Mouse (Mus musculus): ENCODE data around the gene Mast4.
A peak's percentile ranks its signal among the peaks of the same experiment; 100 is the strongest.

Mast4 gene

DNA sequence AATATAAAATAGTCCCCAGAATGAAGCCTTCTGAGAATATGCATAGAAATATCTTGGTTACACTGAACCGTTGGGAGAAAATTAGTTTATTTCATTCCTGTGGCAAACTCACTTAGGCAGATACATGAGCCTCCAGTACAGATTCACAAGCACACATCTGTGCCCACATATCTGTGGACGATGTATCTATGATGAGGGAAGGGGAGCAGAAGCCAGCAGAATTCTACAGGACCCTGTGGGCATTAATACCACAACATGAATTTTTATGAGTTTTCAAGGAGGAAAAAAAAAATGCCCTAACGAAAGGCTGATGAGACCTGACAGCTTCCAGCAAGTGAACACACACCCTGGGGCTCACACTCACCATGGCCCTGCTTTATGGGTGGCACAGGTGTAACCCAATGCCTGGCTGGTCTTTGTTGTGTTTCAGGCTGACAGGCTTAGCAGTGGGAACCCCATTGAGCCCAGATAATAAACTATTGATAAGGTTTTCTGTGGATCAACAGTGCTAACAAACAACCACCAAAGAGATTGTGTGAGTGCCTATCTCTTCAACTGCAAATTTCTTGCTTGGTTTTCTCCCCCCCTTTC is 17.4 kb downstream of the Mast4 start:
- no peak for DNase-seq (ENCODE audit: low read depth, low spot score)

DNA sequence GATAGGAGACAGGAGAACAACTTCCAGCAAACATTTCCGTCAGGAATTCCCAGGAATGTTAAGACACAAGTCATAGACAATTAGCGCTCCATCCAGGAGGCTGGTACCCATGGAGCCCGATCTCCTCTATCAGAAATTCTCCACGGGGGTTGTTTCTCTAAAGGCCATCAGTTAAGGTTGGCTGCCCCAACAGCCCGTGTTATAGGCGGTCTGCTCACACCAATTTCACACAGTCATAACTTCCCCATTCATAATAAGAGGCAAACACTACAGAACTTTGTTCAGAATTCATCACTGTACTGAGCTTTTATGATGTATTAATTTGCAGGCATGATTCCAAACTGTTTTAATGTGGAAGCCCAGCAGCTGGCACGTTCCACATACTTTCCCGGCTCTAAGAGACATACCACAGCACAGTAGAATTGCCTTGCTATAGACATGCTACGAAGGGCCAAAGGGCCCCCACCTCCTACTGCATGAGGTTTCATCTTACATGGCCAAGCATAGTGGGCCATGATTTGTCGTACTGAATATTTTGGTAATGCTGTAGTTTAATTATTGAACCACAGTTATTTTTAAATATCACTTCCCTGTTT is 19.1 kb downstream of the Mast4 start:
- no peak for DNase-seq (ENCODE audit: low read depth, low spot score)

DNA sequence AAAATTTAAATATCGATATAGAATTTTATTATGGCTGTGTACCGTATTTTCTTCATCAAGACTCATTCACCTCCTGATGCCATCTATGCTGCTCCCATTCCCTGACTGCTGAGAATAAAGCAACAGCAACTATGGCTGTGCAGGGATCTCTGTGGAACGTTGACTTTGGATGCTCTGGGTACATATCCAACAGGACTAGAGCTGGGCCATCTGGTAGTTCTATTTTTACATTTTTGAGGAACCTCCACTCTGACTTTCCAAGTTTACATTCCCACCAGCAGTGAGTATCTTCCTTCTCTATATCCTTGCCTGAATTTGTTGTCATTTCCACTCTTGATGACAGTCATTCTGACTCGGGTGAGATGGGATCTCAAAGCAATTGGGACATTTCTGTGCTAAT is 26.0 kb downstream of the Mast4 start:
- no peak for DNase-seq (ENCODE audit: low read depth, low spot score)

DNA sequence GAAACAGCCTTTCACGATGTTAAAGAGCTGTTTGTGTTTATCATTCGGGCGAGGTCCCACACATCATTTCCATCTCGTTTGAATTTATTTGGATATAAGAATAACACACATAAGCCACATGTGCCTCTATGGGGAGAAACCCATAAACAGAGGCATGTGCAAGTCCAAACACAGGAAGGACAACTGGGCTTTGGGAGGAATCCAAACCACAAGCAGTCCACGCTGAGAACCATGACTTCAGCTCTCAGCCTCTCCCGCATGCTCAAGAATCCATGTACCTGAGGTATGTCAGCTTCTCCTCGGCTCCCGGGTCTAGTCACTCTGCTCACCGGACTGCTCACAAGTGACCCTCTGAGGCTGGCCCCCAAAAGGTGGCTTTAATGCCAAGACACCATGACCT is 30.5 kb downstream of the Mast4 start:
- no peak for DNase-seq (ENCODE audit: low read depth, low spot score)

DNA sequence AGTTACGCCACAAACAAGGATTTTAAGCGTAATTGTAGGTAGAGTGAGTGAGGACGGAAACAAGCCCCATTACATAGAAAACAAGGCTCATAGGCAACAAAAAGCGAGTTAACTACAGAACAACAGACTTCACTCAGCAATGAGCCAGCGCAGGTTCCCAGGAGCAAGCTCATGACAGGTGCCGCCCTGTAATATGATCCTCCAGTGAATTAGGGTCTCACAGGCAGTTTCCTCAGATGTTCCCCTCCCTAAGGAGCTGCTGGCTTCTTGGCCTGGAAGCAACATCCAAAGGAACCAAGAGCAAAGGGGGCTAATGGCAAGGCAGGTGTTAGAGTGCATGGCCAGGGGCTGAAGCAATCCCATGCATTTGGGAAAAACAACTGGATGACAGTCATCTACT is 31.8 kb downstream of the Mast4 start:
- peak; percentile 9 for DNase-seq (ENCODE audit: low read depth, low spot score)

DNA sequence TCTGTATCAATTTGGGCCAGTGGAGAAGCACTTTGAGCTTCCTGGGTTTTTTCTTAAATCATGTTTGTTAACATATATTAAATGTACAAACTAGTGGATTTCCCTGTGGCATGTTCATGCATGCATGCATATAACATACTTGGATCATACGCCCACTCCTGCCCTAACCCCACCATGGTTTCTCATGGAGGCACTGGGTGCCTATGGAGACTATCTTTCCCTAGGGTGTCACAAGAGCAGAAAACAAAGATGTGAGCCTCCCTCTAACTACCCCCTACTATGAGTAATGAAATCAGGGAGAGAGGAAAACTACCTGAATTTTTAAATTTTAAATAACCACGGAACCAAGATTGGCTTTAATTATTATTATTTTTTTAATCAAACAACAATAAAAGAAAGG is 32.2 kb downstream of the Mast4 start:
- no peak for DNase-seq (ENCODE audit: low read depth, low spot score)

DNA sequence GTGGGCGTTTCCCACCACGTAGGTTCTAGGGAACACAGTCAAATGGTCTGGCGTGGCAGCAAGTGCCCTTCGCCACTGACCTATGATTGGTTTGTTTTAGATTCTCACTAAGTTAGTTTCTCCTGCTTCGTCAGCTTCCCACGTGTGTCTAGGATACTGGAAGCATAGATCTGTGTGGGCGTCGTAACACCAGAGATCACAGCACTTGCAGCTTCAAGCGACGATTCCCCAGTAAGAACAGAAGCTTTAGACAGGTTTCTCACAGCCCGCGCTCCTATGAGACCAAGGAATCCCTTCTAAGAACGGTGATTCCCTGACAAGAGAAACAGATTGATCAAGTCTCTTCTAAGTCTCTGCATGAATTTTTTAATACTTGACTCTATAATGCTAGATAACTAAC is 39.9 kb downstream of the Mast4 start:
- DNase-seq (ENCODE audit: low read depth, low spot score) = no peak

DNA sequence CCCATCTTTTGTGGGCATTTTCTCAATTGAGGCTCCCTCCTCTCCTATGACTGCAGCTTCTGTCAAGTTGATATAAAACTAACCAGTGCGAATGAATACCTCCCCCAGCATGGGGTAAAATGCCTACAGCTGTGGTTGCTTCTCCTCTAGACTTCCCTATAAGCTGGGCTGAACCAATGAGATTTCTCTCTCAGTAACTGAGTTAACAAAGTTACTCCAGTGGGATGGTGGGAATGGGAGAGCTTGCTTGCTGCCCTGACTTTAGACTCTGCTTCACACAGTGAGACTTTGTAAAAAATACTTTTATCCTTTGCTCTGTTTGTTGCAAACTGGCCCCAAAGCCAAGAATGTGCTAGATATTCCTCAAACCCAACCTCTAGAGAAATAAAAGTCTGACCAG is 41.2 kb downstream of the Mast4 start:
- DNase-seq (ENCODE audit: low read depth, low spot score) = no peak

DNA sequence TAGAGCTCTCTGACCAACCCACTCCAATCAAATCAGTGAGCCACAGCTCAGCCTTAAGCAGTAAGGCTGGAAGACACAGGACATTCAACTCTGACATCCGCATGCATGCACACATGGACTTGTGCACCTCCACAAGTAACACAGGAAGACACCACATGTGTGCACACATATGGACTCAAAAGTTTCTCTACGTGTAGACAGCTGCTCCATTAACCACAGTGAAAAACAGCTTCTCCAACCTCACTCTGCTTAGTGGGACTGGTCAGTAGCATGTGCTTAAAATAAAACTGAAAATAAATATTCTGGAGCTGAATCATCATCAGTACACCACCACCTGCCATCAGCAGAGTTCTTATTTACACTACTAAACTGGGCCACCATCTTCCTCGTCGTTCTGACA is 43.2 kb downstream of the Mast4 start:
- DNase-seq (ENCODE audit: low read depth, low spot score) = no peak

DNA sequence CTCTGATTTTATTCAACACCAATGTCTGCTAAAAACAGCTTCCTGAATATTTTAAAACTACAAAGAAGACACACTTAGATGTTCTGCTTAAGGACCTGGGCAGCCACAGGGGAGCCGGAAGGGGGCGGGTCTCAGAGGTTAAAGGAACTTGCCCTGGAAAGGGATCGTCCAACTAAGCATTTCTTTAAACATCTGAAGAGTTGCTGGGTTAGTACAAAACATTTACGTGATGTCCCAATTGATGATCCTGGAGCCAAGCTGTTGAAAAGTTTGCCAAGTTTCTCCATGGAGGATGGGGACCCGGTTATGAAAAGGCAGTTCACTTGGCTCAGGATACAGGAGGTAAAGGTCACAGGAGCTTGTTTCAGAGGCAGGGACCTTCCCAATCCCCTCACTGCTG is 48.5 kb downstream of the Mast4 start:
- DNase-seq (ENCODE audit: low read depth, low spot score) = no peak

DNA sequence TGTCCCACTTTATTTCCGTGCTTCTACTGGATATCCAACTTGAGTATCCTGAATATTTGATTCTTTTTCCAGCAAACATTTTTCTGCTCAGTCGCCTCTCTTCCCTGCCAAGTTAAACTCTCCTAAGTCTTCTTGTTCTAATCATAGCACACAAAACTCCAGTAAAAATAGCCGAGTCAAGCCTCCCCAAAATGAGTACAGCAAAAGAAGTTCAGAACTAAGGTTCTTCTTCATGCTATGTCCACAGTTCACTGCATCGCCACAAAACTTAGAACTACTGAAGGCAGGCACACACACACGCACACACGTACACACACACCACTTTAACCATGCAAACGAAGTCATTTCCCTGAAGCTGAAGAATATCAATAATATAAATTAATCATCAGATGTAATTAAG is 49.3 kb downstream of the Mast4 start:
- no peak for DNase-seq (ENCODE audit: low read depth, low spot score)

DNA sequence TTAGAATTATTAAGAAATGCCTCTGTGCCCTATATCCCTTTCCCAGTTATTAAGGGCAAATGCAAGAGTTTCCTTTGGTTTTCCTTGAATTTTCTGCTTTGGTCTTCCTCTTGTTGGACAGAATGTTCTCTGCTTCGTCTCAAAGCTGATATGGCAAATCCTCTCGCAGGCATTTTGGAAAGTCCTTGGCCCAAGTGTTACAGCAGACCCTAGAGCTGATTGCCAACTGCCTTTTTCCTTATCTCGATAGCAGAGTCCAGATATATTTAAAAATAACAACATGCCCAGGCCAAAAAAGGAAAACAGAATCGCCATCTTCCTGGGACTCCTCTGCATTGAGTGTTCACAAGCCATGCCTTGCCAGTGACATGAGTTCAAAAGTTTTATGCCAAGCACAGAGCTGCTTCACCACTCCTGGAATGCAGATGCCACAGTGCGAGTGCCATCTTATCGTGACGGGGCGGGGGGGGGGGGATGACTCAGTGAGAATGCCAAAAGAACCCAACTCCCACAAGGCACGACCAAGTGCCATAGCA is 63.4 kb downstream of the Mast4 start:
- no peak for DNase-seq (ENCODE audit: low read depth, low spot score)

DNA sequence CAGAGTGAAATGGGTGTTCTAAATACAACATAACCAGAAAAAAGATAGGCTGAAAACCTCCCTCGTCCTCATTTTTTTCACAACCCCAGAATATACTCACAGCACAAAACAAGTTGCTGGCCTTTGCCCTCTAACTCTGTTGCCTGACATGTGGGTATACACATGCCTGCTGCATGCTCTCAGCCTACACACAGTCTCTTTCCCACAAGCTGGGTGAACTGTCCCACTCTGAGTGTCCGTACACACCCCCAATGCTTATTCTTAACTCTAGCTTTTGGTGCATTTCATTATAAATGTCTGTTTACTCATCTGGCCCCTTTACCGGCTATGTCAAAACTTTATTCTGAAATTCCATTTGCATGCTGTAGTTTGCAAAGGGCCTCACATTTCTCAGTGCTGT is 71.6 kb downstream of the Mast4 start:
- DNase-seq (ENCODE audit: low read depth, low spot score) = no peak

DNA sequence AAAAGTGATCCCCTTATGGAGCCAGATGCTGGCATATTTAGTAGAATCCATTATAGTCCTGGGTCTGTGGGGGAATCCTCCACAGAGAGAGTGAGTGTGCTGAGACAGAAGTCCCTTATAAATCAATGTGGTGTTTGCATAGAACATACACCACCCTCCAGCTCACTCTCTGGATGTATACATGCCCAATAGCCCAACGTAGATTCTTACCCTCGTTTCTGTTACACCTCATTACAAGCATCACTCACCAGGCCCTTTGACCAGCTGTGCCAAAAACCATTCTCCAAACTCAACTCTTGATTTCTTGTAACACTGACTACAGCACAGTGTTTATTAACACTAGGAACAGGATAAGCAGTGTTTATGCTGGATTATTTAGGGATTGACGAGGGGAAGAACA is 72.2 kb downstream of the Mast4 start:
- DNase-seq (ENCODE audit: low read depth, low spot score) = no peak

DNA sequence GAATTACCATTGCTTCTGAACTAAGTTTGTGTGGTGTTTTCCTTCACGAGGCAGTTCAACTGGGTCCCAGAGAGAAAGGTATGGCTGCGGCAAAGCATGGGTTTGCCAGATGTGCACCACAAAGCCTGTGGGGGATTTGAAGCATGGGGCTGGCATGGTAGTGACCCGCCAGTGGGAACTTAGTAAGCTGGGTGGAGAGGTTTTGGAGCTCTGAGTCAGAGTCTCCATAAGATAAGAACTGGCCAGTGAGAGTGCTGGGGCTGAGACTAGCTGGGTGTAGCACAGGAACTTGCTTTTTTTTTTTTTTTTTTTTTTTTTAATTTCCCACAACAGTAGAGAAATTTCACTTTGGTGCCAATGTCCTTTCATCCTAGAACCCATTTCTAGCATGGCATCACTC is 73.9 kb downstream of the Mast4 start:
- DNase-seq (ENCODE audit: low read depth, low spot score) = no peak

DNA sequence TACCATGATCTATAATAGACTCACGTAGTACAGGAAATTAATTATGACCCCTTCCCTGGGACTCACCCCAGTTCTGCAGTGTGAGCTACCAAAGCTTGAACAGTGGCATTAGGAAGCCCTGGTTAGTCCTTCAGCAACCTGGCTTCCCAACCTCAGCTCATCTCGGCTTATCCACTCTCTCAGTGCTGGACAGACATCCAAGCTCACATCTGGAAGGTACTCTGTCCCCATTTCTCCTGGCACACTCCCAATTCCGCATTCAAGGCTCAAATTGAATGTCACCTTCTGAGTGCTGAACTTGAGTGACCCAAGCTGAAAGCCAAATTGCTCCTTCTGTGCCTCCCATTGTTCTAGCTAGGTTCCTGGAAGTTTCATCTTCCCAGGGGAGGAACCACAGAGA is 76.2 kb downstream of the Mast4 start:
- DNase-seq (ENCODE audit: low read depth, low spot score) = no peak

DNA sequence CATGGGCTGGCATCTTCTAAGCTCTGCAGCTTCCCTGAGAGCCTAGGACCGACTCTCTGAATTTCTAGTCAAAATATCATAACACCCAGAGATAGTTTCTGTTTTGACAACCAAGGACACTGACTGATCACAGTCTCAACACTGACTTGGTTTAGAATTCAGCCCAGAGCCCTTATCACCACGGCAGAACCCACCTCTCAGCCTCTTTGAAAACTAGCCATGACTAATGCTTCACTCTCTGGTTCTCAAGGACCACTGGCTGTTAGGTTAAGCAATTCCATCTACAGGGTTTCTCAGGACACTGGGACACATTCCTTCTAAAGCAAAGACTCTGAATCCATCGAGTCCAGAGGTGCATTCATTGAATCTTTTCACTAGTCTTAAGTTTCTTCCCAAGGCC is 79.4 kb downstream of the Mast4 start:
- DNase-seq (ENCODE audit: low read depth, low spot score) = no peak

DNA sequence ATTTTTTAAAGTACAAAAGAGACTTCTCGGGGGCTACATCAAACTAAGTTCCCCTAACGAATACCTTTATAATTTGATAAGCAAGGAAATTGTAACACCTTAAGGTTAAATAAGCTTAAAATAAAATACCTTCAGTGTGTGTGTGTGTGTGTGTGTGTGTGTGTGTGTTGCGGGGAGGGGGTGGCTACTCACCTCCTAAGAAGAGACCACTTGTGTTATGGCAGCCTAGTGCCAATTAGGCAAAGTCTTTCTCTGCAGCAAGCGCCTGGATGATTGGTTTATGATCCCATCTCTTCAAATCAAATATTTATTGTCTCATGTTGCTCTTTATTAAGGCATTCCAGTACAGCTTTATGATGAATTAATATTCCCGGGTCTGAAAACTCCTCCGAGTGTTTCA is 81.2 kb downstream of the Mast4 start:
- no peak for DNase-seq (ENCODE audit: low read depth, low spot score)

DNA sequence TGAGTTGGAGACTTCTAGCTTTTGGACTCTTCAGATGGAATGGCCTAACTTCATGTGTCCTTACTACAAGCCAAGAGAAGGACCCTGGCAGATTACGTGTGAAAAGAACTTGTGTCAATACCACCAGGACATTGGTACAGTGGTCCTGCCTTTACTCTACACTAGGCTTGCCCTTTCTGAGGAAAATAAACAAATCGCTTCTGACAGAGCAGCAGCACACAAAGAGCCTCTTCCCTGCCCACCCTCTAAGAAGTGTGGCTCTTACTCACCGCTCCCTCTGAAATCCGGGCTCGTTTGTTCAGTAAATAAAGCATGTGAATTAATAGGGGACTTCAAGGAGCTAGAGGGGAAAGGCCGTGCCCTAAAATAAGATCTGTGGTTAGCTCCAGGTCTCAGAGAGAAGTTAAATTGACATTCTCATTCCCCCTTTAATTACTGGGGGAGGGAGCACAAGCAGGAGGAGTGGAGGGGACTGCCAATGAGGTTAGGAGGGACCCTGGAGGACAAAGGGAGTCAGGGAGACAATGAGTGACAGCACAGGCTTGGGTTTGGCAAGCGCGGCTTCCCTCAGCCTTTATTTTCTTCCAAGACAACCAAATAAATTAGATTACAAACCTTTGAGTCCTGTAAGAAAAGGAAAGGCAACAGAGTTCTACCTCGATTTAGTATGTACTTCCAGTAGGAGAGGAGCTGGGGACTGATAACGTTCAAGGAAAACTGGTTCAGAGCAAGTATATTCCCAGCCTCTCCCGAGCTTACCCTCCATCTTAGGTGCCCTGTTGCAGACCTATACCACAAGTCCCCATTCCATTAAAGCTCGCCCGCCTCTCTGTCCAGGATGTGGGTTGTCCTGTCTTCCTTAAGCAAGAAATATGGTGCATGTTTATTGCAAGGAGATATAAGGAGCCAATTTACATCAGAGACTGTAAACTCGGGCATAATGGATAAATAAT is 85.9 kb downstream of the Mast4 start:
- no peak for DNase-seq (ENCODE audit: low read depth, low spot score)

DNA sequence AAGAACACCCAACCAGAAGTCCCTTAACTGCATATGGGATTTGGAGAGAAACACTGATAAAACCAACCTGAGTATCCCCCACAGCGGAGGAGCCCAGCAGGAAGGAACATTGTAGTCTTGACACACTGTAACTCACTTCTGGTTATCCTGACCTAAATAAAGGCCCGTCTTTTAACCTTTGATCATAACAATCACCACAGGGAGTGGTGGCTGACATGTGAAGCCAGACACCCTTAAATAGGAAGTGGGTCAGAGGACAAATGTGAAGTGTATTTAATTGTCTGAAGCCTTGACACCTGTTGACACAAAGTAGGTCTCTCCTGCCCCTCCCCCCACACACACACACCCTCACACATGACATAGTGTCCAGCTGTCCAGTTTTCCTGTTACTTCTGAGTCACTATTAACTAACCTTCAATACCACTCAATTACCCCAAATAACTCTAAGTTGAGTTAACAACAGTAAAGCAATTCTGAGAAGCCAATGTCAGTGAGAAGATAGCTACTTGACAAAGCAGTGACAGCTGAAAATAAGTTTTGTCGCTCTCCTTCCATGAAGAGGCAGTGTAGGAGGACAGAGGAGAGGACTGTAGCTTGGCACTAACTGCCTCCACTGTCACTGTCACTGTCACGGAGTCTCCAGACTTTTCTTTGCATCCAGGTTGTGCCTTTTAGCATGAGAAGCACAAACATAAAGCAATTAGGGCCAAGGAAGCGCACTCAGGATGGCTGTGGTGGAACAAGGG is 87.2 kb downstream of the Mast4 start:
- no peak for DNase-seq (ENCODE audit: low read depth, low spot score)

DNA sequence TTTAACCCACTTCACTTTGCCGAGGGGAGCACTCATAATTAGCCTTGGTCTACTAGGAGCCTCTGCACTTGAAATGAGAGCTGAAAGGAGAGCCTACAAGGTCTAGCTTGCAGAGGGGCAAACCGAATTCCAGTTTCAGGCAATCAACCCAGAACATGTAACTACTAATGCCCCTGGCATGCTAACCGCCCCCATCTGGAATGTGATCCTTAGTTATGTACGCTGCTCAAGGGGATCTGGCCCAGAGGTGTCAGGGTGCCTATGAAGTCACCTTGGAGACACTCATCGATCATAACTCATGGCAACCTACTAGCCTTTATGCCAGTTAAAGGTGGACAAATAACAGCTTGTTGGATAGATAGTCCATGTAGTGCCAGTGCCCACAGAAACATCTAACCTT is 88.9 kb downstream of the Mast4 start:
- no peak for DNase-seq (ENCODE audit: low read depth, low spot score)

DNA sequence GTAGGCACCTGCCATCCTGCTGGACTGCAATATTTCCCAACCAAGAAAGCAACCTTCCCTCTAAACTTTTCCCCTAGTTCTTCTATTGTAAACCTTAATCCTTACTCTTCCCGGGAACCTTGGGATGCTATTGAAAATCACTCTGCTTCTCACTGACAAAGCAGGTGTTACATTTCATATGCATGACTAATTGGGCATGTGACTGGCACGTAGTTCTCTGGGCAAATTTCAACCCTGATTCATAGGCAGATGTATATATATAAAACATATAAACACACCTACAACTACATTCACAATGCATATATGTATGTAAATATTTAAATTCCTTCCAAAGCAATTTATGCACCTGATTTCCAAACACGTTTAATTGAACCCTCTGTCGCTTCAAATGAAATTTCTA is 90.2 kb downstream of the Mast4 start:
- DNase-seq (ENCODE audit: low read depth, low spot score) = no peak
